Mouse (Mus musculus) lung, embryonic 14.5 days (tissue): ENCODE measurements around the gene Nrgn. TPM values are rescaled to one million over a fixed set of nuclear protein-coding genes. Genes with fewer than 3 reads are reported as not detected.

Experiments
- ATAC-seq: fragments of 200-750 bp; cut with Nextera tagmentation; 2 replicates; pipeline ENCODE4 v1.8.0; 2017; ENCODE audit warnings: mild to moderate bottlenecking, moderate TSS enrichment, moderate library complexity; ENCODE audit not compliant: insufficient read depth
- DNase-seq: peaks from one replicate; pipeline ENCODE4 v3.0.0-alpha.2; 2015
- H3K27ac ChIP-seq: fragments of 300-500 bp; sonication (generic); 2 replicates; pipeline ENCODE4 v1.5.1; 2014; ENCODE audit warnings: low read depth, mild to moderate bottlenecking, moderate library complexity
- H3K27me3 ChIP-seq: fragments of 300-500 bp; sonication (generic); 2 replicates; pipeline ENCODE4 v1.6.1; 2014; ENCODE audit warnings: low read length, control low read depth; ENCODE audit not compliant: insufficient read depth
- H3K36me3 ChIP-seq: fragments of 300-500 bp; sonication (generic); 2 replicates; pipeline ENCODE4 v1.6.1; 2014; ENCODE audit warnings: control low read depth; ENCODE audit not compliant: insufficient read depth
- H3K4me1 ChIP-seq: fragments of 300-500 bp; sonication (generic); 2 replicates; pipeline ENCODE4 v1.6.1; 2014; ENCODE audit warnings: antibody characterized with exemption, control low read depth; ENCODE audit not compliant: insufficient read depth
- H3K4me2 ChIP-seq: fragments of 300-500 bp; sonication (generic); 2 replicates; pipeline ENCODE4 v1.6.1; 2014; ENCODE audit warnings: mild to moderate bottlenecking
- H3K4me3 ChIP-seq: fragments of 300-500 bp; sonication (generic); 2 replicates; pipeline ENCODE4 v1.5.1; 2014; ENCODE audit warnings: low read depth, low read length
- H3K9ac ChIP-seq: fragments of 300-500 bp; sonication (generic); 2 replicates; pipeline ENCODE4 v1.6.1; 2014
- H3K9me3 ChIP-seq: fragments of 300-500 bp; sonication (generic); 2 replicates; pipeline ENCODE4 v1.6.1; 2016; ENCODE audit warnings: low read depth, low read length, control low read depth
- CTCF ChIP-seq: IDR thresholded peaks from 2 replicates; pipeline ENCODE4 v1.5.1; 2016; ENCODE audit warnings: antibody characterized with exemption, low read depth
- WGBS: fragments of 180-500 bp; shearing (Covaris S2); extraction: QIAGEN DNeasy Blood & Tissue Kit; methylation state at CpG from one replicate; pipeline ENCODE4 v1.1.7; 2014; 5-methylcytosine and 5-hydroxymethylcytosine counted together
- polyA plus RNA-seq: library from polyadenylated mRNA; unstranded; fragments of >200 nt; fragmentation: Nextera tagmentation; extraction: Ambion mirVana; gene quantifications from 2 replicates; pipeline ENCODE4 v1.2.1, GENCODE M21; 2014

Nrgn gene
- polyA plus RNA-seq, 1 experiment from 2014 or later = 7.2 TPM

GRCm38 (mm10) chr9:37544447-37545165 lies 8.1 kb downstream of the Nrgn start:
- WGBS = under 1% methylated on average over 29 of the region's 29 CpGs
- Histone ChIP-seq H3K4me2 (peak overlapping the region; percentile 66), H3K27me3 (peaks cover 17% of the 10 kb centered on the region), H3K9ac (peak overlapping the region; percentile 5; the same call in 1 of the 2 replicates), H3K4me3 (peak overlapping the region; percentile 32), H3K27ac (peak overlapping the region; percentile 42; the same call in 1 of the 2 replicates), H3K9me3 (no peaks in the 10 kb centered on the region), H3K4me1 (0 out of 2 replicates have a peak, but pooled peaks cover 5% of the 10 kb centered on the region), H3K36me3 (no peaks in the 10 kb centered on the region)
- ATAC-seq (peak; percentile 67), DNase-seq (peak; percentile 81)
- TF ChIP-seq CTCF = peak; percentile 78

GRCm38 (mm10) chr9:37543869-37544440 lies 8.7 kb downstream of the Nrgn start:
- H3K4me3 ChIP-seq = peak overlapping the region; percentile 32
- no peaks in the 10 kb centered on the region for H3K9me3 ChIP-seq
- H3K27me3 ChIP-seq = peaks cover 17% of the 10 kb centered on the region
- 29% methylated on average over 12 of the region's 12 CpGs for WGBS
- 0 out of 2 replicates have a peak, but pooled peaks cover 5% of the 10 kb centered on the region for H3K4me1 ChIP-seq
- H3K27ac ChIP-seq = peak overlapping the region; percentile 42; the same call in 1 of the 2 replicates
- H3K4me2 ChIP-seq = peak overlapping the region; percentile 66
- no peak overlapping the region for H3K9ac ChIP-seq
- no peak for DNase-seq
- no peak for TF ChIP-seq CTCF
- no peak for ATAC-seq
- H3K36me3 ChIP-seq = no peaks in the 10 kb centered on the region

GRCm38 (mm10) chr9:37541851-37542642 lies 10.7 kb downstream of the Nrgn start:
- H3K4me2 ChIP-seq = peak overlapping the region; percentile 4; the same call in 1 of the 2 replicates
- TF ChIP-seq CTCF = no peak
- H3K27me3 ChIP-seq = peaks cover 17% of the 10 kb centered on the region
- 60% methylated on average over 7 of the region's 7 CpGs for WGBS
- DNase-seq (peak; percentile 29), ATAC-seq (no peak)
- no peaks in the 10 kb centered on the region for H3K9me3 ChIP-seq
- no peak overlapping the region for H3K4me3 ChIP-seq
- no peak overlapping the region for H3K9ac ChIP-seq
- 0 out of 2 replicates have a peak, but pooled peaks cover 5% of the 10 kb centered on the region for H3K4me1 ChIP-seq
- no peaks in the 10 kb centered on the region for H3K36me3 ChIP-seq
- peak overlapping the region; percentile 71; the same call in 1 of the 2 replicates for H3K27ac ChIP-seq

GRCm38 (mm10) chr9:37540701-37541575 lies 11.8 kb downstream of the Nrgn start:
- H3K9me3 ChIP-seq = no peaks in the 10 kb centered on the region
- H3K4me2 ChIP-seq = no peak overlapping the region
- H3K27ac ChIP-seq = peak overlapping the region; percentile 71
- no peak overlapping the region for H3K4me3 ChIP-seq
- ATAC-seq (peak; percentile 9; the same call in 1 of the 2 replicates), DNase-seq (peak; percentile 45)
- WGBS = 75% methylated on average over 6 of the region's 6 CpGs
- no peak for TF ChIP-seq CTCF
- no peaks in the 10 kb centered on the region for H3K36me3 ChIP-seq
- no peak overlapping the region for H3K9ac ChIP-seq
- peaks cover 11% of the 10 kb centered on the region for H3K27me3 ChIP-seq
- 0 out of 2 replicates have a peak, but pooled peaks cover 5% of the 10 kb centered on the region for H3K4me1 ChIP-seq

- peaks cover 4% of the 10 kb centered on the region; the same call in 1 of the 2 replicates for H3K27me3 ChIP-seq
- ATAC-seq (no peak), DNase-seq (no peak)
- no peak for TF ChIP-seq CTCF
- no peak overlapping the region for H3K4me2 ChIP-seq
- WGBS = 89% methylated on average over 4 of the region's 4 CpGs
- H3K4me3 ChIP-seq = no peak overlapping the region
- H3K9ac ChIP-seq = no peak overlapping the region
- 0 out of 2 replicates have a peak, but pooled peaks cover 5% of the 10 kb centered on the region for H3K4me1 ChIP-seq
- peak overlapping the region; percentile 63; the same call in 1 of the 2 replicates for H3K27ac ChIP-seq
- H3K36me3 ChIP-seq = no peaks in the 10 kb centered on the region; the same call in 1 of the 2 replicates
- H3K9me3 ChIP-seq = no peaks in the 10 kb centered on the region
Observed at GRCm38 (mm10) chr9:37540226-37540625, 12.5 kb downstream of the Nrgn start.
